Mouse (Mus musculus) hindbrain, embryonic 11.5 days (tissue): ENCODE data around the gene Ewsr1. TPM values are rescaled to one million over a fixed set of nuclear protein-coding genes. Genes with fewer than 3 reads are reported as not detected.

Experiments used
- ATAC-seq: fragments of 200-750 bp; cut with Nextera tagmentation; 2 replicates; pipeline ENCODE4 v1.8.0; 2017; ENCODE audit warnings: mild to moderate bottlenecking, moderate TSS enrichment, moderate library complexity; ENCODE audit not compliant: low FRiP score
- DNase-seq: peaks from one replicate; pipeline ENCODE4 v3.0.0-alpha.2; 2015; ENCODE audit warnings: low spot score
- H3K27ac ChIP-seq: fragments of 300-500 bp; sonication (generic); 2 replicates; pipeline ENCODE4 v1.5.1; 2014; ENCODE audit warnings: mild to moderate bottlenecking, low read depth, low read length
- H3K27me3 ChIP-seq: fragments of 300-500 bp; sonication (generic); 2 replicates; pipeline ENCODE4 v1.6.1; 2014; ENCODE audit warnings: mild to moderate bottlenecking, low read length, moderate library complexity, mixed read lengths; ENCODE audit not compliant: control insufficient read depth, insufficient read depth
- H3K36me3 ChIP-seq: fragments of 300-500 bp; sonication (generic); 2 replicates; pipeline ENCODE4 v1.6.1; 2014; ENCODE audit warnings: mild to moderate bottlenecking, low read length, moderate library complexity, mixed read lengths; ENCODE audit not compliant: control insufficient read depth, insufficient read depth
- H3K4me1 ChIP-seq: fragments of 300-500 bp; sonication (generic); replicated peaks from 2 replicates; pipeline ENCODE4 v1.6.1; 2014; ENCODE audit warnings: low read length, mixed read lengths; ENCODE audit not compliant: control insufficient read depth, insufficient read depth
- H3K4me2 ChIP-seq: fragments of 300-500 bp; sonication (generic); replicated peaks from 2 replicates; pipeline ENCODE4 v1.6.1; 2014; ENCODE audit warnings: mild to moderate bottlenecking, low read depth, low read length
- H3K4me3 ChIP-seq: fragments of 300-500 bp; sonication (generic); 2 replicates; pipeline ENCODE4 v1.5.1; 2014; ENCODE audit warnings: low read depth, low read length
- H3K9ac ChIP-seq: fragments of 300-500 bp; sonication (generic); 2 replicates; pipeline ENCODE4 v1.6.1; 2014; ENCODE audit warnings: low read depth, low read length
- H3K9me3 ChIP-seq: fragments of 300-500 bp; sonication (generic); 2 replicates; pipeline ENCODE4 v1.6.1; 2016; ENCODE audit warnings: low read length; ENCODE audit not compliant: control insufficient read depth
- WGBS: fragments of 180-500 bp; shearing (Covaris S2); extraction: QIAGEN DNeasy Blood & Tissue Kit; methylation state at CpG from one replicate; pipeline ENCODE4 v1.1.7; 2014; 5-methylcytosine and 5-hydroxymethylcytosine counted together
- polyA plus RNA-seq: library from polyadenylated mRNA; unstranded; fragments of >200 nt; fragmentation: Nextera tagmentation; extraction: Ambion mirVana; gene quantifications from 2 replicates; pipeline ENCODE4 v1.2.1, GENCODE M21; 2014

Gene Ewsr1
- 430 and 463 TPM in 2 replicates for polyA plus RNA-seq

DNA sequence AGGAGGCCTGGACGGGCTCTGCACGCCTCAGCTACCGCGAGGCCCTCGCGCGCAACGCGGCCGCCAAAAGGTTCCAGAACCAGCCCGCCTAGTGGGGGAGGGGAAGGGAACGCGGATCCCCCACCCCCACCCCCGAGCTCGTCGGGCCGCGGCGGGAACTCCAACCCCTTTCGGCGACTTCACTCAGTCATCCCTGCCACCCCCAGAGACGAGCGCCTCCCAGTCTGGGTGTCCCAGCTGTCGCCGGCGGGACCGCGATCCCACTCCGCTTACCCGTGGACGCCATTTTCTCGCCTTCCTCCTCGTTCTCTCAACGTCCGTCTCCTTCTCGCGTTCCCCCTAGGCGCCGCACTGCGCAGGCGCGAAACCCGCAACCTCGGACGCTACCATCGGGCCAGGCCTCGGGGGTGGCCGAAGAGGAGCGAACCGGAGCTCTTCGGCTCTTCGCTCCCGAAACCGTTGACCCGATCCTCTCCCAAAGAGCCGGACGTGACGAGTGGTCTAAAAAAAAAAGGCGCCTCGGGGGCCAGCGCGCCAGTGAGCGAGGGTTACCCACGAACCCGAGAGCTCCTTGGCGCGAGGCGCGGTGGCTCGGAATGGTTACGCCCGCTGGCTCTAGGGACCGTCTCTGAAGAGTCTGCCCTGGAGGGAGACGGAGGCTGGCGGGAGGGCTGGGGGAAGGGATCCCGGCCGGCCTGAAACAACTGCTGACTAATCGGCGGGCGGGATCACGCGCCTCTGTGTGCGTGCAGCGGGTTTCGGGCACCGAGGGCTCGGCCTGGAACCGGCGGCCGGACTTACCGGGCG is at the start of gene Ewsr1, which contains the start of gene Rhbdd3:
Ewsr1 (minus strand) TSS at position 531 of the 807 bp plus-strand sequence.
Rhbdd3 (plus strand) TSS at position 191 of the 807 bp plus-strand sequence.
- peak within 1 kb of the TSS; percentile 95 for H3K27ac ChIP-seq
- ATAC-seq (peak; percentile 91), DNase-seq (peak; percentile 98)
- no peaks in the 10 kb centered on the region for H3K27me3 ChIP-seq
- H3K9ac ChIP-seq = peak within 1 kb of the TSS; percentile 92
- under 1% methylated on average over 92 of the region's 92 CpGs for WGBS
- H3K4me2 ChIP-seq = peak within 1 kb of the TSS; percentile 80
- H3K36me3 ChIP-seq = no peaks in the 10 kb centered on the region
- H3K4me3 ChIP-seq = peak within 1 kb of the TSS; percentile 68
- H3K9me3 ChIP-seq = no peaks in the 10 kb centered on the region
- no peaks in the 10 kb centered on the region; the same call in none of the 2 replicates for H3K4me1 ChIP-seq

DNA sequence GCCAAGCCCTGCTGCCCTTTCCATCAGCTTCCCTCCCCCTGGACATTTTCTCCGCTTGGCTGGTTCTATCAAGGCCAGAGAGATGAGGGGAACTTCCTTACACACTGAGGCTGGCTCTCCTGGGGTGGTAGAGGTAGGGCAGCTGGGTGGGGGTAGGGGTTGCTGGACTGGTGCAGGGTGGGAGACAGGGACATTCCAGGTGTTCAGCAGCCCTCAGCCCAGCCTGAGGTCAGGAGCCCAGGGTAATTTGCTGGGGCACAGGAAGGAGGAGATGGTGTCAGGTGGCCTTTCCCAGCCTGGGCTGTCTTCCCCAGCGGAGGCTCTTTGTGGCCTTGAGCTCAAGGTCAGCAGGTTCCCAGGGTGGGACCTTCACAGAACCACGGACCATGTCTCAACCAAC is 46.5 kb upstream of the Ewsr1 start:
- peaks cover 9% of the 10 kb centered on the region for H3K4me1 ChIP-seq
- ATAC-seq (no peak), DNase-seq (no peak)
- H3K4me2 ChIP-seq = no peak overlapping the region
- H3K27ac ChIP-seq = no peak overlapping the region
- WGBS = 74% methylated on average over 3 of the region's 3 CpGs
- H3K36me3 ChIP-seq = no peaks in the 10 kb centered on the region
- H3K9ac ChIP-seq = no peak overlapping the region
- no peak overlapping the region for H3K4me3 ChIP-seq
- no peaks in the 10 kb centered on the region for H3K27me3 ChIP-seq
- no peaks in the 10 kb centered on the region for H3K9me3 ChIP-seq

DNA sequence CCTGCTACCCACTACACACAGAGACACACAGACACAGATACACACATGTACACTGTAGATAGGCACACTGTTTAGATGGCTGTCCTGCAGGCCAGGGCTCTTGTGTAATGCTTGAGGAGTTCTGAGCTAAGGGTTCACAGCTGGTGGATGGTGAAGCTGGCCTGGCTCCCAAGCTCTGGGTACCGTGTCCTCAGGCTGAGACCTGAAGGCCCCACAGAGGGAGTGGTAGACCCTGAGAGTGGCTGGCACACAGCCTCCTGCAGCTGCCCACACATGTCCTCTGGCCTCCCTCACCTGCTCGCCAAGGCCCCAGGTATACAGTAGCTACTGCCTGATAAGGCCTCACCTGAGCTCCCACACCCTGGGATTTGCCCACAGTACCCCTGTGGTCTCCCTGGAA is 42.9 kb upstream of the Ewsr1 start:
- H3K4me1 ChIP-seq = no peaks in the 10 kb centered on the region

DNA sequence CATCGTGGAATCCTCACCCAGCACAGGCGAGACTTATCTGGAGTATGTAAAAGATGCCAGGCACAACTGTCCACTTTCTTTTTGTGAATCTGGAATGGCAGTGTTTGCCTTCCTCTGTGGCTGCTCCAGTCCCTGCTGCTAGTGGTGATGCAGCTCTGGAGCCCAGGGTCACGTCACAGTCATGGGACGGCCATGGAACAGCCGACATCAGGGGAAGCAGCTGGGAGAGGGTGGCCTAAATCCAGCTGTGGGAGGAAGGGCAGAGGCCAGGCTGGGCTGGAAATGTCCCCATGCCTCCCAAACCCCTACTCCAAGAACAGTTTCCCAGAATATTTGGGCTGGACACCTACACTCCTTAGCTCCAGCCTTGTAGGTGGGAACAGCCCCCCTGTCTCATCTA is 42.2 kb upstream of the Ewsr1 start:
- Histone ChIP-seq H3K27ac (no peak overlapping the region), H3K9me3 (no peaks in the 10 kb centered on the region), H3K4me3 (no peak overlapping the region), H3K9ac (no peak overlapping the region), H3K4me2 (no peak overlapping the region), H3K27me3 (no peaks in the 10 kb centered on the region), H3K4me1 (no peaks in the 10 kb centered on the region), H3K36me3 (no peaks in the 10 kb centered on the region)
- ATAC-seq = no peak
- WGBS = 93% methylated on average over 5 of the region's 5 CpGs
- no peak for DNase-seq

More for the DNA sequence above, 42.9 kb upstream of the Ewsr1 start:
- H3K4me2 ChIP-seq = no peak overlapping the region
- no peak overlapping the region for H3K4me3 ChIP-seq
- no peak overlapping the region for H3K27ac ChIP-seq
- H3K9me3 ChIP-seq = no peaks in the 10 kb centered on the region
- no peaks in the 10 kb centered on the region for H3K27me3 ChIP-seq
- no peaks in the 10 kb centered on the region for H3K36me3 ChIP-seq
- DNase-seq (no peak), ATAC-seq (no peak)
- H3K9ac ChIP-seq = no peak overlapping the region
- 91% methylated on average over 2 of the region's 2 CpGs for WGBS

DNA sequence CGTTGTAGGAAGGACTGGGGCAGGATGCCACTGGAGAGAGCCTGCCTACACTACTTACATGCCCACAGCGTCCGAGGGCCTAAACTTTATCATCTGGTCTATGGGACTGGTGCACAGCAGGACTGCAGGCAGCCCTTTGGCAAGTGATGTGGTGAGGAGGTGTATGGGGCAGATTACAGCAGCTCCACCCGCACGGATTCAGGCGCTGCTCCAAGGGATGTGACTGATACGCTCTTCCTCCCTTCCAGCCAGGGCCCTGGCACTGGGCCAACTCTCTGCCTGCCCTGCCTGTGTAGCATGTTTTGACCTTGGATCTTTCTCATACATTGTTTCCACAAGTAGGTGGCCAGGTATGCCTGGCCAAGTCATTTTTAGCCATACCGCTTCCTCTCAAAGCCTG is 41.6 kb upstream of the Ewsr1 start:
- ATAC-seq (no peak), DNase-seq (no peak)
- 73% methylated on average over 8 of the region's 8 CpGs for WGBS
- Histone ChIP-seq H3K4me3 (no peak overlapping the region), H3K9me3 (no peaks in the 10 kb centered on the region), H3K4me2 (no peak overlapping the region), H3K36me3 (no peaks in the 10 kb centered on the region), H3K9ac (no peak overlapping the region), H3K27me3 (no peaks in the 10 kb centered on the region), H3K4me1 (no peaks in the 10 kb centered on the region), H3K27ac (no peak overlapping the region)

DNA sequence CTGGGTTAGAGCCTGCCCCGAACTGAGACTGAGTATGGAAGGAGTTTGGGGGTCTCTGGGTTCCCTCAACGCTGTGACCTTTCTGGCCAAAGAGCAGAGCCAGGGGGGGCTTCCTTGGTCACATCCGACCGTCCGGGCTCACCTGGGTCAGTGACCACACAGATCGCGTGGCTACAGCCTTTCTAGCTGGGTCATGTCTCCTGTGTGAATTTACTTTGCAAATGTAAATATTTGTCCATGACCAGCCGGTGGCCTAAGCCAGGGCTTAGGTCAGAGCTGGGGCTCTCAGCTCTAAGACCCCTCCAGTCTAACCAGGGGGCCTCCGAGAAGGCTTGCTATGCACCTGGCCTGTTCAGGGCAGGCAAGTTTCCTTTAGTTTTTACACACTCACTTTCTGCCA is 40.3 kb upstream of the Ewsr1 start:
- ATAC-seq = no peak
- H3K27ac ChIP-seq = no peak overlapping the region
- WGBS = 70% methylated on average over 9 of the region's 9 CpGs

DNA sequence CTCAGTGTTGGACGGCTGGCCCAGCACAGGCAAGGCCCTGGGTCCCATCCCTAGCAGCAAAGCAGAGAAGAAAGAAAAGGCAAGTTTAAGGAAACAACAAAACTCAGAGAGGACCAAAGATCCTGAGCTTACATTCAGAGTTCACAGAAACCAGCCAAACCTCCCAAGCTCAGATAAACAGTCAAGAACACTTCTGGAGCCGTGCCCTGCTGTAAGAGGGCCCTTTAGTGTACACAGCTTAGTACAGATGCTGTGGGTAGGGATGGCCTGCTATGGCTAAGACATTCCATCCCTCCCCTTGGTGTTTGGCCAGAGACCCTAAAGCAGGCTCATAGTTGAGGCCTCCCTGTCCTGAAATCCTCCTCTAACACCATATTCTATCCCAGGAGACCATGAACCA is 39.6 kb upstream of the Ewsr1 start:
- Histone ChIP-seq H3K4me1 (no peaks in the 10 kb centered on the region), H3K9me3 (no peaks in the 10 kb centered on the region), H3K9ac (no peak overlapping the region), H3K27me3 (no peaks in the 10 kb centered on the region), H3K4me3 (no peak overlapping the region), H3K27ac (no peak overlapping the region), H3K36me3 (no peaks in the 10 kb centered on the region), H3K4me2 (no peak overlapping the region)
- DNase-seq = no peak
- no peak for ATAC-seq
- WGBS = 89% methylated on average over 2 of the region's 2 CpGs

More for the DNA sequence above, 40.3 kb upstream of the Ewsr1 start:
- no peaks in the 10 kb centered on the region for H3K4me1 ChIP-seq
- no peaks in the 10 kb centered on the region for H3K36me3 ChIP-seq
- H3K9ac ChIP-seq = no peak overlapping the region
- H3K27me3 ChIP-seq = no peaks in the 10 kb centered on the region
- DNase-seq = no peak
- no peak overlapping the region for H3K4me3 ChIP-seq
- H3K4me2 ChIP-seq = no peak overlapping the region
- no peaks in the 10 kb centered on the region for H3K9me3 ChIP-seq

DNA sequence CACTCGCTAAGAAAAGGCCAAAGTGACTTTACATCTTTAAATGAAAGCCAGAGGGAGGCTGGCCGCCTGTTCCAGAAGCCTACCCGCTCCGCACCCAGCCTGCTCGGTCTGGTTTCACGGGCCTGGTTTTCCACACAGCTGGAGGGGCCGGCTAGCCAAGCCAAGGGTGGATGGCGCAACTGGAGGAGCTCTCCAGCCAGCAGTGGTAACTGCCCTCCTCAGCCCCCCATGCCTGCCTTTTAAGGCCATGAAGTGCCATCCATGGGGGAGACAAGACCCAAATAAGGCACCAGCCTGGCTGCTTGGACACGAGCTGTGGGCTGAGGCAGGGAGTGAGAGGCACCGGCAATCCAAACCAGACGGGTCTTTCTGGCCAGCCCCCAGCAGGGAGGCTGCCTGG is 36.8 kb upstream of the Ewsr1 start:
- Histone ChIP-seq H3K9ac (no peak overlapping the region), H3K27me3 (no peaks in the 10 kb centered on the region), H3K4me2 (no peak overlapping the region), H3K36me3 (no peaks in the 10 kb centered on the region), H3K4me3 (no peak overlapping the region), H3K4me1 (no peaks in the 10 kb centered on the region), H3K9me3 (no peaks in the 10 kb centered on the region), H3K27ac (no peak overlapping the region)
- no peak for ATAC-seq
- 73% methylated on average over 11 of the region's 11 CpGs for WGBS
- DNase-seq = no peak

DNA sequence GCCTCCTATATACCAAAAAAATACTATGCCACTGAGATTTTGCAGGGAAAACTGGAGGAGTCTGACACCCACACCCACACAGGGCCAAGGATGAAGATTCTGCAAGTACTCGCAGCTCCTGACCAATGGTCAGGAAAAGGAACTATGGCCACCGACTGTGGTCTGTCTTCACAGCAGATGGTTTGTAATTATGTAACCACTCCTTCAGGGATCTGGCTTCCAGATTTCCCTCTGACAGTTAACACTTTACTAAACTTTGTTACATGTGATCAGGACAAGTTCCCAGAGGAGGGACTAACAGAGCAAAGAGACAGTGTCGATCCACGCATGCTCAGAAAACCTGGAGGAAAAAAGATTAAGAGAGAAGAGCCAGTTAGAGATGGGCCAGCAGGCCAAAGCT is 33.7 kb upstream of the Ewsr1 start:
- no peak overlapping the region for H3K4me2 ChIP-seq
- H3K4me3 ChIP-seq = no peak overlapping the region
- no peak for DNase-seq
- 82% methylated on average over 4 of the region's 4 CpGs for WGBS
- no peak for ATAC-seq
- no peak overlapping the region for H3K9ac ChIP-seq
- H3K27me3 ChIP-seq = no peaks in the 10 kb centered on the region
- no peaks in the 10 kb centered on the region for H3K36me3 ChIP-seq
- H3K9me3 ChIP-seq = no peaks in the 10 kb centered on the region
- no peak overlapping the region for H3K27ac ChIP-seq
- H3K4me1 ChIP-seq = peaks cover 13% of the 10 kb centered on the region
